Comparison of ENCODE assay signal across 10 mouse cellular contexts in the genomic region with DNA sequence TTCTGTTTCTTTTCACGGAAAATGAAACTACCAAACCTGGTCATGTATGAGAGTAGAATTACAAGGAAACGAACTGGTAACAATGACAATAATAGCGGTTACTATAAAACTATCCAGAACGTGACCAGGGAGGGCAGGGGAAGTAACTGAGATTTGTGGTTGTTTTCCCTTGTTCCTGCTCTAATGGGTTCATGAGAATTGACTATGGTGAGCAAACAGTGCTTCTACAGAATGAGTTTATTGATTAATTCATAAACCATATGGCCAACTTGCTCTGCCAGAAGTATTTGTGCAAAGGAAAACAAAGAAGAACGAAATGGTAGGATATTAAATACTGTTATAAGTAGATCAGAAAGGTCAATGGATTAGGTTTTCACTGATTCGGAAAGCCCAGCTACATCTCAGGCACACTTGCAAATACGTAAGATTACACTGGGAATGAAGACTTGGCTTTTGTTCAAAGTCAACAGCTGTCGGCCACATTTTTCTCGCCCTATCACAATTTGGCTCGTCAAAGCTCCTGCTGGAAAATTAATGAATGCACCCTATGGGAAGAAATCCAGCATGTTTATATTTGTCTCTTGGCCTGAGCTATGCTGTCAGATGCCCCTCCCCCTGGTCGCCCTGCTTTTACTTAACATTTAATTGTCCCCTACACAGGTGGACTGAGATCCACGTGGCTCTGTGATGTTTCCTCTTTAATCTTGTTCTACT.
A peak's percentile ranks its signal among the peaks of the same experiment; 100 is the strongest.
DNase-seq lines count a peak whose midpoint lies in the region; ATAC-seq and TF ChIP-seq lines count a peak whose summit lies in the region.
"Had no signal": no experiment of that assay in that cellular context is flagged by ENCODE, and none has a peak within 500 bp of the region (broad histone marks: within the 10 kb centered on the region; RNA-seq: fewer than 3 reads in every experiment).

No protein-coding gene starts in this region.

- no peak for TF ChIP-seq POLR2A in CH12.LX (IDR thresholded peaks at IDR 0.05; ENCODE audit: low read depth, low read length)

- H3K9me3 ChIP-seq in hindbrain, embryonic 14.5 days (ENCODE audit: control insufficient read depth, low read length): no peaks in the 10 kb centered on the region
- H3K9me3 ChIP-seq in hindbrain, embryonic 11.5 days (ENCODE audit: control insufficient read depth, low read length): no peaks in the 10 kb centered on the region
- H3K9me3 ChIP-seq in CH12.LX (replicated peaks; ENCODE audit: low read length): no peaks in the 10 kb centered on the region
- no peaks in the 10 kb centered on the region for H3K9me3 ChIP-seq in intestine, embryonic 15.5 days
- H3K9me3 ChIP-seq: neural tube, embryonic 12.5 days had no signal

- H3K9ac ChIP-seq in hindbrain, embryonic 14.5 days: no peak overlapping the region
- no peak overlapping the region for H3K9ac ChIP-seq in hindbrain, embryonic 11.5 days (ENCODE audit: low read depth, low read length)
- H3K9ac ChIP-seq in CH12.LX (ENCODE audit: insufficient read depth, low read depth): no peak overlapping the region
- no peak overlapping the region for H3K9ac ChIP-seq in intestine, embryonic 15.5 days
- H3K9ac ChIP-seq: neural tube, embryonic 12.5 days had no signal

- 57% methylated on average over 12 of the region's 12 CpGs for WGBS in hindbrain, embryonic 14.5 days
- WGBS in hindbrain, embryonic 11.5 days: 77% methylated on average over 12 of the region's 12 CpGs
- WGBS in intestine, embryonic 15.5 days: 47% methylated on average over 12 of the region's 12 CpGs

- in situ Hi-C loops in CH12.LX (cut with MboI; ENCODE audit: low pct_ligation_motif_present, low pct_unique_long_range_greater_than_20kb, low sequenced_read_pairs): no loop called here

- H3K27ac ChIP-seq in hindbrain, embryonic 14.5 days: no peak overlapping the region
- no peak overlapping the region for H3K27ac ChIP-seq in hindbrain, embryonic 11.5 days (ENCODE audit: low read depth, low read length)
- no peak overlapping the region for H3K27ac ChIP-seq in CH12.LX (ENCODE audit: insufficient read depth, low read depth)
- no peak overlapping the region for H3K27ac ChIP-seq in intestine, embryonic 15.5 days
- H3K27ac ChIP-seq: left cerebral cortex, adult 2 months; neural tube, embryonic 12.5 days had no signal

- no peak for TF ChIP-seq CTCF in CH12.LX (conservative IDR thresholded peaks at IDR 0.05 in 1 of 2, IDR thresholded peaks at IDR 0.05 in 1 of 2; ENCODE audit: low read depth in 2 of 2, low read length in 2 of 2)

- H3K4me3 ChIP-seq in hindbrain, embryonic 14.5 days (replicated peaks; ENCODE audit: low read length): no peak overlapping the region
- H3K4me3 ChIP-seq in hindbrain, embryonic 11.5 days (ENCODE audit: low read depth, low read length): no peak overlapping the region
- H3K4me3 ChIP-seq in CH12.LX (replicated peaks in 1 of 3; ENCODE audit: low read depth in 2 of 3, low read length in 2 of 3, poor library complexity in 1 of 3): no peak overlapping the region
- H3K4me3 ChIP-seq in intestine, embryonic 15.5 days (replicated peaks): no peak overlapping the region
- H3K4me3 ChIP-seq: left cerebral cortex, adult 2 months; neural tube, embryonic 12.5 days had no signal

- dilution Hi-C loops in CH12.LX (cut with MboI; ENCODE audit: extremely low pct_ligation_motif_present, extremely low pct_unique_long_range_greater_than_20kb, low sequenced_read_pairs): no loop called here

- H3K4me2 ChIP-seq in hindbrain, embryonic 14.5 days (replicated peaks): no peak overlapping the region
- no peak overlapping the region for H3K4me2 ChIP-seq in hindbrain, embryonic 11.5 days (replicated peaks; ENCODE audit: low read depth, low read length)
- peak overlapping the region; percentile 61; the same call in 1 of the 2 replicates for H3K4me2 ChIP-seq in CH12.LX (ENCODE audit: insufficient read depth, low read depth, poor library complexity, severe bottlenecking)
- H3K4me2 ChIP-seq in intestine, embryonic 15.5 days (replicated peaks): no peak overlapping the region
- H3K4me2 ChIP-seq: neural tube, embryonic 12.5 days had no signal

- TF ChIP-seq EP300 in CH12.LX (IDR thresholded peaks at IDR 0.05; ENCODE audit: low read length): no peak

- DNase-seq in hindbrain, embryonic 14.5 days (ENCODE audit: low spot score): peak; percentile 70
- DNase-seq in hindbrain, embryonic 11.5 days (ENCODE audit: low spot score): no peak
- DNase-seq in CH12.LX (ENCODE audit: extremely low read depth): no peak
- peak; percentile 9 to 45 for DNase-seq in cerebellum, postnatal 14 days
- DNase-seq in thymus, postnatal 14 days: no peak
- no peak for DNase-seq in layer of hippocampus, adult 8-10 months (ENCODE audit: low spot score in 2 of 2)
- DNase-seq in left cerebral cortex, adult 18-20 months (ENCODE audit: low spot score in 2 of 2): no peak

- no peak for TF ChIP-seq RAD21 in CH12.LX (IDR thresholded peaks at IDR 0.05; ENCODE audit: low read depth, low read length)

- no peaks in the 10 kb centered on the region for H3K36me3 ChIP-seq in hindbrain, embryonic 14.5 days (replicated peaks; ENCODE audit: control insufficient read depth, insufficient read depth)
- no peaks in the 10 kb centered on the region for H3K36me3 ChIP-seq in hindbrain, embryonic 11.5 days (ENCODE audit: control insufficient read depth, insufficient read depth, low read length)
- no peaks in the 10 kb centered on the region for H3K36me3 ChIP-seq in CH12.LX (replicated peaks in 1 of 2; ENCODE audit: control insufficient read depth in 1 of 2, insufficient read depth in 1 of 2, low read length in 1 of 2)
- H3K36me3 ChIP-seq in intestine, embryonic 15.5 days: no peaks in the 10 kb centered on the region
- H3K36me3 ChIP-seq: neural tube, embryonic 12.5 days had no signal

- no peaks in the 10 kb centered on the region for H3K27me3 ChIP-seq in hindbrain, embryonic 14.5 days (ENCODE audit: control insufficient read depth, insufficient read depth, low read length)
- no peaks in the 10 kb centered on the region for H3K27me3 ChIP-seq in hindbrain, embryonic 11.5 days (ENCODE audit: control insufficient read depth, insufficient read depth, low read length)
- H3K27me3 ChIP-seq in CH12.LX (replicated peaks): no peaks in the 10 kb centered on the region
- H3K27me3 ChIP-seq in intestine, embryonic 15.5 days (replicated peaks): no peaks in the 10 kb centered on the region
- H3K27me3 ChIP-seq: neural tube, embryonic 12.5 days had no signal

- no peaks in the 10 kb centered on the region for H3K4me1 ChIP-seq in hindbrain, embryonic 14.5 days (replicated peaks; ENCODE audit: control insufficient read depth, insufficient read depth, low read length)
- H3K4me1 ChIP-seq in hindbrain, embryonic 11.5 days (replicated peaks; ENCODE audit: control insufficient read depth, insufficient read depth, low read length): no peaks in the 10 kb centered on the region
- H3K4me1 ChIP-seq in CH12.LX (ENCODE audit: control insufficient read depth in 1 of 2, insufficient read depth in 2 of 2): no peaks in the 10 kb centered on the region
- H3K4me1 ChIP-seq in intestine, embryonic 15.5 days (replicated peaks): 0 out of 2 replicates have a peak, but pooled peaks cover 4% of the 10 kb centered on the region
- H3K4me1 ChIP-seq: neural tube, embryonic 12.5 days had no signal

- no peaks in the 10 kb centered on the region for H3K79me2 ChIP-seq in CH12.LX (replicated peaks; ENCODE audit: control insufficient read depth, extremely low read depth, insufficient read depth, poor library complexity, severe bottlenecking)

- peak; percentile 82 for ATAC-seq in hindbrain, embryonic 14.5 days (ENCODE audit: low FRiP score)
- no peak for ATAC-seq in hindbrain, embryonic 11.5 days (ENCODE audit: low FRiP score)
- peak; percentile 79 for ATAC-seq in intestine, embryonic 15.5 days

TF ChIP-seq in CH12.LX, 34 proteins besides CTCF, POLR2A, EP300 and RAD21:
- TF ChIP-seq E2F4 (IDR thresholded peaks at IDR 0.05; ENCODE audit: insufficient replicate concordance, low read depth, low read length): no peak
- TF ChIP-seq KAT2A (IDR thresholded peaks at IDR 0.05; ENCODE audit: insufficient replicate concordance, low read length): no peak
- TF ChIP-seq PAX5 (IDR thresholded peaks at IDR 0.05; ENCODE audit: low read length): no peak
- TF ChIP-seq SIN3A (IDR thresholded peaks at IDR 0.05; ENCODE audit: low read length): no peak
- no peak for TF ChIP-seq JUND (conservative IDR thresholded peaks at IDR 0.05; ENCODE audit: low read depth, low read length)
- TF ChIP-seq SMC3 (IDR thresholded peaks at IDR 0.05; ENCODE audit: low read depth, low read length): no peak
- no peak for TF ChIP-seq MAZ (IDR thresholded peaks at IDR 0.05; ENCODE audit: low read depth, low read length)
- no peak for TF ChIP-seq JUN (IDR thresholded peaks at IDR 0.05; ENCODE audit: insufficient read depth, low read depth, low read length)
- no peak for TF ChIP-seq ETS1 (conservative IDR thresholded peaks at IDR 0.05; ENCODE audit: low read depth, low read length)
- no peak for TF ChIP-seq CHD1 (IDR thresholded peaks at IDR 0.05; ENCODE audit: low read depth, low read length)
- TF ChIP-seq TBP (conservative IDR thresholded peaks at IDR 0.05; ENCODE audit: low read depth, low read length): no peak
- TF ChIP-seq ZC3H11A (IDR thresholded peaks at IDR 0.05; ENCODE audit: low read depth, low read length): no peak
- TF ChIP-seq ZMIZ1 (IDR thresholded peaks at IDR 0.05; ENCODE audit: low read depth, low read length): no peak
- no peak for TF ChIP-seq MXI1 (IDR thresholded peaks at IDR 0.05; ENCODE audit: low read depth, low read length)
- no peak for TF ChIP-seq MEF2A (IDR thresholded peaks at IDR 0.05; ENCODE audit: borderline replicate concordance, low read depth, low read length)
TF ChIP-seq in CH12.LX: peak in this region for 0.

Comparison
In these comparisons a context has a peak if more than half of its experiments do, and no peak if none do; other contexts are left out.
1. DNase-seq: peak in hindbrain, embryonic 14.5 days (single experiment) and cerebellum, postnatal 14 days (2 of 2); none in hindbrain, embryonic 11.5 days (single experiment), CH12.LX (single experiment), thymus, postnatal 14 days (single experiment), layer of hippocampus, adult 8-10 months (0 of 2) and left cerebral cortex, adult 18-20 months (0 of 2).